Mouse (Mus musculus): ENCODE data around the gene Snd1.

The Snd1 gene

GRCm38 (mm10) chr6:28876492-28876891 lies 401.6 kb downstream of the Snd1 start:
- no peak for DNase-seq

- DNase-seq: peak; percentile 84
Measured at GRCm38 (mm10) chr6:28877945-28878666, 403.2 kb downstream of the Snd1 start.

- peak; percentile 70 for DNase-seq
Measured at GRCm38 (mm10) chr6:28879315-28879714, 404.4 kb downstream of the Snd1 start.

- no peak for DNase-seq
Measured at GRCm38 (mm10) chr6:28880909-28881308, 406.0 kb downstream of the Snd1 start.

GRCm38 (mm10) chr6:28883518-28883917 lies 408.6 kb downstream of the Snd1 start:
- DNase-seq: no peak

GRCm38 (mm10) chr6:28886724-28887440 lies 411.9 kb downstream of the Snd1 start:
- DNase-seq: no peak

- no peak for DNase-seq
Measured at GRCm38 (mm10) chr6:28890426-28890825, 415.5 kb downstream of the Snd1 start.

- DNase-seq: peak; percentile 85
Measured at GRCm38 (mm10) chr6:28891480-28891879, 416.5 kb downstream of the Snd1 start.

- peak; percentile 33 for DNase-seq
Measured at GRCm38 (mm10) chr6:28895004-28895515, 420.1 kb downstream of the Snd1 start.

GRCm38 (mm10) chr6:28895726-28896125 lies 420.8 kb downstream of the Snd1 start:
- DNase-seq: no peak

- DNase-seq: peak; percentile 42
Measured at GRCm38 (mm10) chr6:28896762-28897320, 421.9 kb downstream of the Snd1 start.

- DNase-seq: no peak
Measured at GRCm38 (mm10) chr6:28897326-28898085, 422.6 kb downstream of the Snd1 start.

- DNase-seq: peak; percentile 74
Measured at GRCm38 (mm10) chr6:28898836-28899235, 423.9 kb downstream of the Snd1 start.

GRCm38 (mm10) chr6:28902573-28902972 lies 427.6 kb downstream of the Snd1 start:
- DNase-seq: no peak

GRCm38 (mm10) chr6:28904417-28904816 lies 429.5 kb downstream of the Snd1 start:
- no peak for DNase-seq

- no peak for DNase-seq
Measured at GRCm38 (mm10) chr6:28905301-28905700, 430.4 kb downstream of the Snd1 start.

- no peak for DNase-seq
Measured at GRCm38 (mm10) chr6:28909866-28910265, 434.9 kb downstream of the Snd1 start.

GRCm38 (mm10) chr6:28914981-28915380 lies 440.0 kb downstream of the Snd1 start:
- no peak for DNase-seq

GRCm38 (mm10) chr6:28916630-28917029 lies 441.7 kb downstream of the Snd1 start:
- DNase-seq: no peak

- DNase-seq: no peak
Measured at GRCm38 (mm10) chr6:28919346-28919745, 444.4 kb downstream of the Snd1 start.

GRCm38 (mm10) chr6:28922371-28922770 lies 447.4 kb downstream of the Snd1 start:
- DNase-seq: peak; percentile 34

- no peak for DNase-seq
Measured at GRCm38 (mm10) chr6:28923091-28923824, 448.3 kb downstream of the Snd1 start.
